Comparison of ENCODE assay signal across 8 mouse cellular contexts in genomic region chr4:53315121-53315875, GRCm38 (mm10).
DNase-seq lines count a peak whose midpoint lies in the region; ATAC-seq lines count a peak whose summit lies in the region.

No protein-coding gene starts in this region.

- no peak overlapping the region for H3K4me2 ChIP-seq in embryonic facial prominence, embryonic 12.5 days (replicated peaks)
- no peak overlapping the region for H3K4me2 ChIP-seq in midbrain, embryonic 11.5 days

- peak overlapping the region; percentile 51; the same call in 1 of the 2 replicates for H3K27ac ChIP-seq in embryonic facial prominence, embryonic 12.5 days
- H3K27ac ChIP-seq in embryonic facial prominence, embryonic 10.5 days (replicated peaks): no peak overlapping the region
- H3K27ac ChIP-seq in midbrain, embryonic 10.5 days (replicated peaks): peak overlapping the region; percentile 42; the same call in 1 of the 2 replicates
- H3K27ac ChIP-seq in midbrain, embryonic 11.5 days (ENCODE audit: low read depth, low read length): no peak overlapping the region

- WGBS in embryonic facial prominence, embryonic 12.5 days: 84% methylated on average over 7 of the region's 7 CpGs
- WGBS in embryonic facial prominence, embryonic 10.5 days: 84% methylated on average over 7 of the region's 7 CpGs
- 86% methylated on average over 7 of the region's 7 CpGs for WGBS in midbrain, embryonic 10.5 days
- 88% methylated on average over 7 of the region's 7 CpGs for WGBS in midbrain, embryonic 11.5 days

- no peaks in the 10 kb centered on the region for H3K36me3 ChIP-seq in embryonic facial prominence, embryonic 12.5 days
- no peaks in the 10 kb centered on the region for H3K36me3 ChIP-seq in embryonic facial prominence, embryonic 10.5 days (replicated peaks)
- H3K36me3 ChIP-seq in midbrain, embryonic 10.5 days: no peaks in the 10 kb centered on the region
- no peaks in the 10 kb centered on the region for H3K36me3 ChIP-seq in midbrain, embryonic 11.5 days (ENCODE audit: control insufficient read depth, insufficient read depth, low read length)

- no peak for DNase-seq in embryonic facial prominence, embryonic 10.5 days (ENCODE audit: low spot score)
- no peak for DNase-seq in midbrain, embryonic 10.5 days (ENCODE audit: low spot score)
- DNase-seq in midbrain, embryonic 11.5 days (ENCODE audit: low spot score, missing footprints): no peak
- DNase-seq in lung, adult 18-20 months: peak; percentile 75 to 82
- no peak for DNase-seq in testis, postnatal 14 days (ENCODE audit: low spot score)
- DNase-seq in spleen, postnatal 36 days (ENCODE audit: low spot score in 2 of 2): no peak

- H3K27me3 ChIP-seq in embryonic facial prominence, embryonic 12.5 days: no peaks in the 10 kb centered on the region
- no peaks in the 10 kb centered on the region for H3K27me3 ChIP-seq in embryonic facial prominence, embryonic 10.5 days (replicated peaks; ENCODE audit: low read depth, poor library complexity, severe bottlenecking)
- no peaks in the 10 kb centered on the region for H3K27me3 ChIP-seq in midbrain, embryonic 10.5 days (ENCODE audit: low read depth, poor library complexity, severe bottlenecking)
- no peaks in the 10 kb centered on the region for H3K27me3 ChIP-seq in midbrain, embryonic 11.5 days (ENCODE audit: control insufficient read depth, insufficient read depth, low read length)

- no peak overlapping the region for H3K4me3 ChIP-seq in embryonic facial prominence, embryonic 12.5 days
- no peak overlapping the region for H3K4me3 ChIP-seq in embryonic facial prominence, embryonic 10.5 days
- H3K4me3 ChIP-seq in midbrain, embryonic 10.5 days: no peak overlapping the region
- H3K4me3 ChIP-seq in midbrain, embryonic 11.5 days (ENCODE audit: low read depth, low read length): no peak overlapping the region

- no peak for ATAC-seq in embryonic facial prominence, embryonic 12.5 days (ENCODE audit: insufficient number of reproducible peaks, insufficient read depth, low FRiP score, low TSS enrichment)
- no peak for ATAC-seq in midbrain, embryonic 11.5 days (ENCODE audit: low FRiP score)
- ATAC-seq in hematopoietic stem cell, adult 5-6 weeks (replicated peaks in 1 of 2; ENCODE audit: insufficient read depth in 1 of 2, low FRiP score in 2 of 2, low TSS enrichment in 1 of 2, low read depth in 1 of 2, poor library complexity in 2 of 2, severe bottlenecking in 2 of 2): peak; percentile 54 to 60

- H3K4me1 ChIP-seq in embryonic facial prominence, embryonic 12.5 days: peaks cover 7% of the 10 kb centered on the region; the same call in 1 of the 2 replicates
- H3K4me1 ChIP-seq in embryonic facial prominence, embryonic 10.5 days: peaks cover 12% of the 10 kb centered on the region; the same call in 1 of the 2 replicates
- peaks cover 21% of the 10 kb centered on the region for H3K4me1 ChIP-seq in midbrain, embryonic 10.5 days
- H3K4me1 ChIP-seq in midbrain, embryonic 11.5 days (ENCODE audit: control insufficient read depth, insufficient read depth, low read length): peaks cover 6% of the 10 kb centered on the region

- no peak overlapping the region for H3K9ac ChIP-seq in embryonic facial prominence, embryonic 12.5 days
- H3K9ac ChIP-seq in midbrain, embryonic 11.5 days (ENCODE audit: low read length): no peak overlapping the region

- H3K9me3 ChIP-seq in embryonic facial prominence, embryonic 12.5 days: no peaks in the 10 kb centered on the region
- no peaks in the 10 kb centered on the region for H3K9me3 ChIP-seq in embryonic facial prominence, embryonic 10.5 days
- no peaks in the 10 kb centered on the region for H3K9me3 ChIP-seq in midbrain, embryonic 10.5 days (replicated peaks)
- H3K9me3 ChIP-seq in midbrain, embryonic 11.5 days (ENCODE audit: control insufficient read depth, low read length): no peaks in the 10 kb centered on the region

Comparison
In these comparisons a context has a peak if more than half of its experiments do, and no peak if none do; other contexts are left out.
1. H3K27ac ChIP-seq: peak in embryonic facial prominence, embryonic 12.5 days (single experiment) and midbrain, embryonic 10.5 days (single experiment); none in embryonic facial prominence, embryonic 10.5 days (single experiment) and midbrain, embryonic 11.5 days (single experiment).
2. ATAC-seq: peak in hematopoietic stem cell, adult 5-6 weeks (2 of 2); none in embryonic facial prominence, embryonic 12.5 days (single experiment) and midbrain, embryonic 11.5 days (single experiment).
3. DNase-seq: peak in lung, adult 18-20 months (2 of 2); none in embryonic facial prominence, embryonic 10.5 days (single experiment), midbrain, embryonic 10.5 days (single experiment), midbrain, embryonic 11.5 days (single experiment), testis, postnatal 14 days (single experiment) and spleen, postnatal 36 days (0 of 2).